In the genomic region with DNA sequence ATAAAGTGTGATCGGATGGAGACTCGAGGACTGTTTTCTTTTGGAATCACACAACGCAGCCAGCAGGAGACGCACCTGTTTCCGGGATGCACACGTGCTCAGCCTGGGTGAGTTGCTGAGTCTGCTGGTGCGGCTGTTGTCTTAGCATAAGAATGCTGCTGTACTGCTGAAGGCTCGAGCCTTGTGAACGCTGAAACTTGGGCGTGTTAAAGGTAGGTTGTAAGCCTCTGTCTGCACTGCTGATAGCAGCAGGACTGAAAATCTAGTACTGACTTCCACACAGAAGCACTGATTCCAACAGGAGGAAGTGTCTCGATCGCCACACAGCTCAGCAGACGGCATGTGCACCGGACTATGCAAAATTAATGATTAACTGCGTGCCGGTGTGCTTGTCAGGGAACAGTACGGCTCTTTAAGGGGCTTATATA, we compare ENCODE assay signal across 9 mouse cellular contexts.
DNase-seq lines count a peak whose midpoint lies in the region; ATAC-seq and TF ChIP-seq lines count a peak whose summit lies in the region.
"Had no signal": no experiment of that assay in that cellular context is flagged by ENCODE, and none has a peak within 500 bp of the region (broad histone marks: within the 10 kb centered on the region; RNA-seq: fewer than 3 reads in every experiment).

No protein-coding gene starts in this region.

- H3K27ac ChIP-seq in heart, embryonic 10.5 days = peak overlapping the region; percentile 31; the same call in 1 of the 2 replicates
- peak overlapping the region; percentile 66 for H3K27ac ChIP-seq in stomach, embryonic 15.5 days

- ATAC-seq in stomach, embryonic 15.5 days (ENCODE audit: insufficient read depth, low FRiP score, low read depth) = peak; percentile 89

- TF ChIP-seq POLR2A in brain, embryonic 14.5 days (IDR thresholded peaks at IDR 0.05; ENCODE audit: borderline replicate concordance, extremely low read depth, insufficient read depth, insufficient read length, poor library complexity, severe bottlenecking) = no peak

- DNase-seq in heart, embryonic 10.5 days (ENCODE audit: low spot score) = no peak
- DNase-seq in heart, postnatal 10 days = no peak
- DNase-seq in brain, embryonic 14.5 days (ENCODE audit: low read depth) = peak; percentile 74
- peak; percentile 5 to 7 for DNase-seq in frontal cortex, postnatal 14 days (ENCODE audit: low spot score in 2 of 2)
- DNase-seq in kidney, postnatal 36 days = peak; percentile 67 to 74
- DNase-seq in lung, postnatal 25 days (ENCODE audit: low spot score) = peak; percentile 14
- DNase-seq in adrenal gland, postnatal 36 days = no peak

- intact Hi-C loops in heart, postnatal 10 days (cut with DNase I) = no loop called here

- WGBS in heart, embryonic 10.5 days = 48% methylated on average over 17 of the region's 17 CpGs
- WGBS in stomach, embryonic 15.5 days = 34% methylated on average over 17 of the region's 17 CpGs

- peaks cover 16% of the 10 kb centered on the region for H3K4me1 ChIP-seq in heart, embryonic 10.5 days
- H3K4me1 ChIP-seq in stomach, embryonic 15.5 days = no peaks in the 10 kb centered on the region

- H3K27me3 ChIP-seq in heart, embryonic 10.5 days (ENCODE audit: insufficient read depth, poor library complexity, severe bottlenecking) = no peaks in the 10 kb centered on the region
- H3K27me3 ChIP-seq in stomach, embryonic 15.5 days (replicated peaks) = no peaks in the 10 kb centered on the region

- no peak overlapping the region for H3K4me3 ChIP-seq in heart, embryonic 10.5 days
- H3K4me3 ChIP-seq in stomach, embryonic 15.5 days (replicated peaks) = 0 out of 2 replicates have a peak overlapping the region, but pooled peaks have one; percentile 7
- H3K4me3 ChIP-seq: myocyte had no signal

- no peaks in the 10 kb centered on the region for H3K9me3 ChIP-seq in heart, embryonic 10.5 days
- H3K9me3 ChIP-seq in stomach, embryonic 15.5 days = no peaks in the 10 kb centered on the region

- H3K4me2 ChIP-seq in stomach, embryonic 15.5 days = peak overlapping the region; percentile 40

- TF ChIP-seq CTCF in brain, embryonic 14.5 days (IDR thresholded peaks at IDR 0.05; ENCODE audit: borderline replicate concordance, extremely low read depth, insufficient read depth, insufficient read length) = peak; percentile 33; the same call in 1 of the 2 replicates

- H3K36me3 ChIP-seq in heart, embryonic 10.5 days = no peaks in the 10 kb centered on the region
- no peaks in the 10 kb centered on the region for H3K36me3 ChIP-seq in stomach, embryonic 15.5 days

- H3K9ac ChIP-seq in stomach, embryonic 15.5 days = no peak overlapping the region

Comparison
In these comparisons a context has a peak if more than half of its experiments do, and no peak if none do; other contexts are left out.
1. DNase-seq: peak in brain, embryonic 14.5 days (single experiment), frontal cortex, postnatal 14 days (2 of 2), kidney, postnatal 36 days (2 of 2) and lung, postnatal 25 days (single experiment); none in heart, embryonic 10.5 days (single experiment), heart, postnatal 10 days (0 of 2) and adrenal gland, postnatal 36 days (0 of 2).